Mouse (Mus musculus) urinary bladder, adult 2 months (tissue): ENCODE measurements around the gene Pcf11. TPM values are rescaled to one million over a fixed set of nuclear protein-coding genes. Genes with fewer than 3 reads are reported as not detected.
A peak's percentile ranks its signal among the peaks of the same experiment; 100 is the strongest.

Source experiments
- DNase-seq: peaks from one replicate; pipeline ENCODE4 v3.0.0; 2022; ENCODE audit warnings: low spot score
- polyA plus RNA-seq: library from polyadenylated mRNA; depleted of rRNA; stranded (reverse); fragments of >200 nt; gene quantifications from 2 replicates; pipeline ENCODE4 v1.2.3, GENCODE M21; 2012; rRNA removed

The Pcf11 gene
- 30.2 and 39.3 TPM in 2 replicates for polyA plus RNA-seq

DNA sequence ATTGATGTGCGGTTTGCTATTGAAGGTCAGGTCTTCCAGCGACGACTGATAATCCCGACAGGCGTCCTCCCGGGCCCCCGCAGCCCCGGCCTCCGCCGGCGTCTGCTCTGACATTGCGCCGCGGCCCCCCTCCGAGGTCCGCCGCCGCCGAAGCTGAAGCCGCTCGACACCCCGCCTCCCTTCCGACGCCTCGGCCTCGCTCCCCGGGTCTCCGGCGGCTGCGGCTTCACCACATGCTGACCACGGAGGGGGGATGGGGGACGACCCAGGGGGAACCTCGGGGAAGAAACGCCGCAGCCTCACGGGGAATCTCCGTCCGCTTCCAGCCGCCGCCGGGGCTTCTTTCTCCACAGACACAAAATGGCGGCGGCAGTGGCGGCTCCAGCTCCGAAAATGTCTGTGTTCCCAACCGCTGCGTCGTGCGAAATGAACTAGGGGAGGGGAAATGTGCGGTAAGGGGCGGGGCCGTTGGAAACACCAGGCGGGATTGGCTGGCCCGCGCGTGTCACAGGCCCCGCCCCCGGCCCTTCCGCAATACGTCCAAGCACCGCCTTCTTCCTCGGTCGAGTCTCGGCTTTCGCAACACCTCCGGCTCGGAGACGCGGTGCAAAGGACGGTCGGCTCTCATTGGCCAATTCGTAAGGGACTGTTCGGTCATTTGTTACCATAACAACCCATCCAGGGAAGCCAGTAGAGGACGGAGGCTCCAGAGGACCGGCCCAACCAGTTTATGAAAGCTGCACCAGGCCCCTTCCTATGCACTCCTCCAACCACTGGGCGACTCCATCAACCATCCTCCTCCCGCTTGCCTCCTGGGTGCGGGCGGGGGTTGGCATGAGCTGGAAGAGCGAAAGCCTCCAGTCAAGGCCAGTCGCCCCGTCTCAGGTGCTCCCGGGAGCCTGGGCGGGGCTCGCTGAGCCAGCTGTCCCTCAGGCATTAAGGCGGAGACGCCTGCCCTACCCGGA lies at the start of gene Pcf11:
Gene Pcf11 (minus strand): TSS at position 428 of the 965 bp plus-strand sequence.
- DNase-seq = peak; percentile 95

DNA sequence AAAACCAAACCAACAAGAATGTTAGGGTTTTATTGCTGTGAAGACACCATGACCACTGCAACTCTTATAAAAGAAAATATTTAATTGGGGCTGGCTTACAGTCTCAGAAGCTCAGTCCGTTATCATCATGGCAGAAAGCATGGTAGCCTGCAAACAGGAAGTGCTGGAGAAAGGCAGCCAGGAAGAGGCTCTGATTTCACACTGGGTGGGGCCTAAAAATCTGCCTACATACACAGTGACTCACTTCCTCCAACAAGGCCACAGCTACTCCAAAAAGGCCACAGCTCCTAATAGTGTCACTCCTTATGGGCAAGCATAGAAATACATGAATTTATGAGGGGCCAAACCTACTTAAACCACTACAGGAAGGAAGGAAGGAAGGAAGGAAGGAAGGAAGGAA lies 45.3 kb upstream of the Pcf11 start:
- DNase-seq = no peak

DNA sequence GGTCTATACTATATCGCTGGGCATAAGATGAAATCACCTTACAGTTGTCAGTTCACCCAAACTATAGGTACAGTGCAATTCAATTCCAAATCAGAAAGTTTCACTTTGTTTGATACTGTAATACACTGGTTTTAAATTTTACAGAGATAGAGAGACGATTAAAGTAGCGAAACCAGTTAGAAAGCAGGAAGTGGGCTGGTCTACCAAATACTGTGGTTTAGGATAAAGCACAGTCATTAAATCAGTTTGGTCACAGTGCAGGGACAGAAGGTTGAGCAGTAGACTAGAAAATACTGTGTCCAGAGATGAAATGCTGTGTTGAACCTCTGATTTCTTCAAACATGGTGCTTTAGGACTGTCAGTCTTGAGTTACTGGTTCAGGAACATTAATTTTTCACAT lies 41.9 kb upstream of the Pcf11 start:
- no peak for DNase-seq

DNA sequence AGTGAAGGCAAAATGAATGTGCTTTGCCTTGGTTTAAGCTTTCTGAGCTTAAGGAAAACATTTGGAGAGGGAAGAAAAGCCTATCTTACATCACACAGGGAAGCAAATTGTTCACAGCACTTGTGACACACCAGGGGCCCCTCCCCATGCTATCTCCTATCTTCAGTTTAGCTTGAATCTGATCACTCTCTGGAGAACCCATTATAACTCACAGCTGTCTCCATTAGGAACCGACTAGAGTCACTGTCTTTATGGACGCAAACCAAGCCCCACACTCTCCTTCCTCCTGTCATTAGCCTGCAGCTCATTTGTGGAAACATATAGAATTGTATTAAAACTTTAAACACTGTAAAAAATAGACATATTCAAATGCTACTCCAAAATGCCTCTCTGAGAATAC lies 39.8 kb upstream of the Pcf11 start:
- DNase-seq = no peak

DNA sequence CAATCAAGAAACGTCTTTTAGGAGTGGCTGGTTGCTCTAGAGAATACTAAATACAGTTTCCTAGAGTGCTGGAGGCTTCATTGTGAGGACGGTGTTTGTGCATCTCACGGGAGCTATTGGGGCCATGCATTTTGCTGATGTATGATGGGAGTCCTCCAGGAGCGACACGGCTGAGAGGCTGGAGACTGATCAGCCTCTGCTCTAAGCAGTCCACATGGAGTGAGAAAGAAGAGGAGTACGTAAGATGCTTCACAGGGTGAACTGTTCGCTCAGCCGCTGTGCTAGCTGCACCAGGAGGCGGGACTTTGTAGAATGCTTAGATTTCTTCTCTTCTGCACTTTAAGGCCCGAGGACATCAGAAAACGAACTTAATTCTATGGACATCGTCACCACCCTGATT lies 37.0 kb upstream of the Pcf11 start:
- DNase-seq = no peak

DNA sequence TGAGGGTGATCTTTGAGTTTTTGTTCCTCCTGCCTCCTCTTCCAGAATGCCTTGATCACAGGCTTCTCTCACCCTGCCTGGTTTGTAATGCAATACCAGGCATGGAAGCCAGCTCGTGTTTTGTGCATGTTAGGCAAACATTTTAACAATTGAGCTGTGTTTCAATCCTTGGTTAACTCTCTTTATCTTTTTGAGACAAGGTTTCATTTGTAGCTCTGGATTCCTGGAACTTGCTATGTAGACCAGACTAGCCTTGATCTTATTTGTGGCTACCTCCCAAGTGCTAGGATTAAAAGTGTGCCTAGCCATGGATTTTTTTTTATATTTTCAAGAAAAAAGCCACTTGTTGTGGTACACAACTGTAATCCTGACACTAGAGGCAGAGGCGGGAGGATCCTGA lies 35.8 kb upstream of the Pcf11 start:
- no peak for DNase-seq

DNA sequence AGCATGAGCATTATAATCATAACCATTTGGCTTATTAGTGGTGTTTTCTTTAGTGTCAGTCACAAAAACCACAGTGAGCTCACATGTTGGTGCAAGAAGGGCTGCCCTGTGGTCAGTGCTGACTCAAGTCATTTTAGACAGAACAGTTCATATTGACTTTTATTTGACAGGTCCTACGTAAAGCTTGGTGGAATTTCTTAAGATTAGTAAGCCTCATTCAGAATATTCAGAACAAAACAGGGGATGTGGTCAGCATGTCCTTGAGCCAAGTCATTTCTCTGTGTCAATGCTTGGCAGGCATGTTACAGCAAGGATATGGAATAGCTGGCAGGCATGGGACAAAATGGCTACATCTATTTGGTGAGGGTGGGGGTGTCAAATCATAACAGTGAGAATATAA lies 33.9 kb upstream of the Pcf11 start:
- DNase-seq = no peak

DNA sequence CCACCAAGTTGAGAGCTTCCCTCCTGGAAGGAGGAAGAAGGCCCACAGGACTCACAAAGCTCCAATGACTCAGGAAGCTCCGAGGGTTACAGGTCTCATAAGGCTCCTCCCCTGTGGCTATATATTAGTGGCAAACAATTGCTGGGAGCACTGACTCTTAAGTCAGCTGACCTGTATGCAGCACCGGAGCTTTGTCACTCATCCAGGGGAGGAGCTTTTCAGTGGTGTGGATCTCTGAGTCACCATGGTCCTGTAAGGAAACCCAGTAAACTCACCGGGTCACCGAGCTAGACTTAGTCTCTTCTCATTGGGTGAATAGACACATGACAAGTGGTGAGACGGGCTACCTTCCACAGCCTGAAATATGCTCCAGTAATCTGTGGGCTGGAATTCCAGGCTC lies 29.0 kb upstream of the Pcf11 start:
- no peak for DNase-seq

DNA sequence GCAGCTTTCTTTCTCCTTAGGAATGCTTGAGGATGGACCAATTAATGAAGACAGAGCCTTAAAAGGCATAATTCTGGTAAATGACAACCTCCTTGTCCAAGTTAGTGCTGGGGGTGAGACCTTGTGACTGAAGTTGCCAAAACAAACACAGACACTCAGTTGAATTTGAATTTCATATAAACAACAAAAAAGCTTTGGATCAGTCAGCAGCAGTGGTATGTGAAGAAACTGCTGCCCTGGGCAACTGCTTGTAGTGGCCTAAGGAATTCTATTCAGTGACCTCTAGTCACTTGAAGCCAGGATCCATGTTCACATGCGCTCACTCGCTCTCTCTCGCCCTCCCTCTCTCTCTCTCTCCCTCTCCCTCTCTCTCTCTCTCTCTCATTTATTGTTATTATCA lies 26.7 kb upstream of the Pcf11 start:
- no peak for DNase-seq

DNA sequence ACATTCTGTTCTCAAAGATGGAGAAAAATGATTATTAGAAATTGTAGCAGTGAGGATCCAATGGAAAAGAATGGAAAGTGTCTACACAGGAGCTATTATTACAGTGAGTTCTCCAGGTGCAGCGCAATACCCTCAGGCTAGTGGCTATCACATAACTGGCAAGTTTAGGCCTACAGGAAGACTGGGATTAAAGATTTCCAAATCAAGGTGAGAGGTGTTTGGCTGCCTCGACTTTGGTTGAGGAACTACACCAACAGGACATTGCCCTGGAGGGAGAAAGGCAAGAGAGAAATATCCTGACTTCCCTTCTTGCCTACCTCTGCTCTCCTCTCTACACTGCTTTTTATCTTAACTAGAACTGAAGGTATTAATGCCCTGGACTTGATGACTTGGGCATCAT lies 19.4 kb upstream of the Pcf11 start:
- DNase-seq = no peak

DNA sequence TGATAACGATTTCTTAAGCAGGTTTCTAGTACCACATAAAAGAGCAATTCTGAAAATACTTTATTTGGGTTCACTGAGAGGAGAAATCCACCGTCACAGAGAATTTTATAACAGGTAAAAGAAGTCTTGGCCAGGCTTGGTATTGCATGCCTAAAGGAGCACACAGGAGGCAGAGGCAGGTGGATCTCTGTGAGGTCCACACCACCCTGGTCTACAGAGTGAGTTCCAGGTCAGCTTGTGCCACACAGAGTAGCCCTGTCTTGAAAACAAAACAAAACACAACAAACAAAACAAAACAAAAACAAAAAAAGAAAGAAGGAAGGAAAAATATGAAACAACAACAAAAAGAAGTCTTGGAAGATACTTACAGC lies 18.6 kb upstream of the Pcf11 start:
- no peak for DNase-seq

DNA sequence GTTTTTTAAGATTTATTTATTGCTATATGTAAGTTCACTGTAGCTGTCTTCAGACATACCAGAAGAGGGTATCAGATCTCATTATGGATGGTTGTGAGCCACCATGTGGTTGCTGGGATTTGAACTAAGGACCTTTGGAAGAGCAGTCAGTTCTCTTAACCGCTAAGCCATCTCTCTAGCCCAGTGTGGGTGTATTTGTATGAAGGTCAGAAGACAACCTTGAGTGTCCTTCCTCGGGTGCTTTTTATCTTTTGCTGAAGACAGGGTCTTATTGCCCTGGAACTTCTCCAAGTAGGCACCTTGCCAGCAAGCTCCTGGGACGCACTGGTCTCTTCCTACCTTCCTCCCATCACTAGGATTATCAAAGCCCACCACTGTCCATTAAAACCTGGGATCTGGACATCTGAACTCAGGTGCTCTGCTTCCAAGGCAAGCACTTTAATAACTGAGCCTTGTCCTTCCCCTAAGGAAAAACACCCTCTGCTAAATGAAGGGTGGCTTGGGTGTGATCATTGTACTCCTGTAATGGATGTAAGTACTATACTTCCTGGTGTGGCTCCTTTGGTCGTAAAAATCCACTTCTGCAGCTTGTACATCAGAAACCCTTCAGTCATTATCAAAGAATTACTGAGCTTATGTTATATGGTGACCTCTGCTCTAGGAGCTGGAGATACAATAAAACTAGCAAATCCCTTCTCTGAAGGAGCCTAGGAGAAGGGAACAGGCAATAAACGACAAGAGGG lies 18.0 kb upstream of the Pcf11 start:
- no peak for DNase-seq

DNA sequence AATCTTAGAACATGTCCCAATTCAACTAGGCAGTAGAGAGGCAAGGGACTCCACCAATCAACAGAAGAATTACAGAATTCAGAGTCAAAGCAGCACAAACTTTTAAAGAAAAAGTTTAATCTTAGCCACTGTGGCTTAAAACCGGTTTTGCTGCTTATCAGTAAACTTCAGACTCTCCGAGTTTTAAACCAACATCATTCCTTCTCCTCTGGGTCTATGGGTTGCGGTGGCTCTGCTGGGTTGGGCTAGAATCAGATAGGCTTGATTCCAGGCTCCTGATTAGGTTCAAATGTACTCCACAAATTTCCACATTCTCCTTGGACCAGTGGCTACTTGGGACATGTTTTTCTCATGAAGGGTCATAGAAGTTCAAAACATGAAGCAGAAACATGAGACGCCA lies 7.6 kb upstream of the Pcf11 start:
- no peak for DNase-seq

DNA sequence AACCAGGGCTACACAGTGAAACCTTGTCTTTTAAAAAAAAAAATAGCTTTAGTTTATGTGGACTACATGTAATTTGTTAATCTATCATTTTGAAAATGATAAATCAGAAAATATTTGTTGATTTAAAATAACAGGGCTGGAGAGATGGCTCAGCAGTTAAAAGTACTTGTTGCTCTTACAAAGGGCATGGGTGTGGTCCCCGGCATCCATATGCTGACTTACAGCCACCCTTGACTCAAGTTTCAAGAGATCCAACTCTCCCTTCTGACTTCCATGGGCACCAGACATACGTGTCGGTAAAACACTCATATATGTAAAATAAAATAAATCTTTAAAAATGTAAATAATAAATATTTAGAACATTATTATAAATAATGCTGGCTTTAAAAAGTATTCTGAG lies 5.4 kb upstream of the Pcf11 start:
- no peak for DNase-seq

DNA sequence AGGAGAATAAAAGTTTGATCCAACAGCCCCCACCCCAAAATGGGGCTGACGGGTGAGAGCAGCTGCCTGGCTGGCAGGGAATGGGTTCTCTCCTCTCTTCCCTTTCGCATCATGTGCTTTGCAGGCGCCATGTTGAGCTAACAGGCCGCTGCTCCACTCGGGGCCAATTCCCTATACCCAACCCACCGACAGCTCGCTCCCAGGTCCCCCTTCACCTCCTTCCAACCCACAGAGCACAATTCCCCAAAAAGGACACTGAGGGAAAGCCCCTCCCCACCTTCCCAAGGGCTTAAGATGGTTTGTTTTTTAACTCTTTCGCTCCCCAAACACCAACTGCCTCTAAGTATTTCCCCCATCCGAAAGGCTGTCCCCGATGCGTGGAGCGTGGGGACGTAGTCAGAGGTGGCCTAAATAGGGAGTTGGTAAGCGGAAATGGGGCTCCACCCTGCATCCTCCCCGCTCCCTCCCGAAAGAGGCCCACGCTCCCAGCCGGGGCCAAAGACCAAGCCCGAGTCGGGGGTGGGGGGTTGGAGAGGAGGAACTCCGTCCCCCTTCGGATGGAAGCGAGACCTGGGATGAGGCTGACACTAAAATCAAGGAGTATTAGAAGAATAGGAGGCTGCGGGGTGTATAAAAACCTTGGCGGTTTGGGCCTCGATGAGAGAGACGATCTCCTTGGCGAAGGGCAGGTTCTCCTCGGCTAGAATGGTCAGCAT lies 785 bp downstream of the Pcf11 start:
- DNase-seq = peak; percentile 59

DNA sequence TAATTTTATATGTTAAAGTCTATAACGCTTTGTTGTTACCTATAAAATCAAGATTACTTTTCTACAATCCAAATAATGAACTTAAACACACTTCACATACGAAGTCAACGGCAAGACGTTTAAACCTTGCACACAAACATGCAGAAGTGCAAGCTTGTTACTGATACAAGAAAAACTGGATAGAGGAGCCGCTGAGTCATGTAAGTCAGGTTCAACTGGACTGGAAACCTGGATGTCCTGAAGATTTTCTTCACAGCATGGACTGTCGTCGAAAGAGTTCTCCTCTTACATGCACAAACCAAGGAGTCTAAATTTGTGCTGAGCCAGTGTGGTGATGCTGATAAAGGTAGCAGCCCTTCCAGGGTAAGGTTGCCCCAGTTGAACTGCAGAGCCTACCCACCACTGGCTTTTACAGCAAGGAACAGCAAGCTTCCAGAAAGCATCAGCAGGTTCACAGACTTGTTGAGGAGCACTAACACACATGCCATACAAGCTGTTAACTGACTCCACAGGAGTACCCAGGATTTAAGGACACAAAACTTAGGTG lies 3.4 kb downstream of the Pcf11 start:
- DNase-seq = no peak

DNA sequence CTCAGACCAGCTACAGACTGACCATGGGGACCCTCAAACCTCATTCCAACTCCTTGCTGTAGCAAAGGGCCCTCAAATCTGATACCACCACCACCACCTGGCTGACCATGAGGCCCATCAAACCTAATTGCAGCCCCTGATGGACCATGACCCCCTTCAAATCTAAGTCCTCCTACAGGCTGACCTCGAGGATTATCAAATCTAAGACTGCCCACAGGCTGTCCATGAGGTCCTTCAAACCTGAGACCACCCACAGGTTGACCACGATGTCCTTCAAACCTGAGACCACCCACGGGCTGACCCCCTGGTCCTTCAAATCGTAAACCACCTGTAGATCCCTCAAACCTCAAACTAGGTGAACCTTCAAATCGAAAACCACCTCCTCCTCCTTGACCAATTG lies 11.7 kb downstream of the Pcf11 start:
- no peak for DNase-seq

DNA sequence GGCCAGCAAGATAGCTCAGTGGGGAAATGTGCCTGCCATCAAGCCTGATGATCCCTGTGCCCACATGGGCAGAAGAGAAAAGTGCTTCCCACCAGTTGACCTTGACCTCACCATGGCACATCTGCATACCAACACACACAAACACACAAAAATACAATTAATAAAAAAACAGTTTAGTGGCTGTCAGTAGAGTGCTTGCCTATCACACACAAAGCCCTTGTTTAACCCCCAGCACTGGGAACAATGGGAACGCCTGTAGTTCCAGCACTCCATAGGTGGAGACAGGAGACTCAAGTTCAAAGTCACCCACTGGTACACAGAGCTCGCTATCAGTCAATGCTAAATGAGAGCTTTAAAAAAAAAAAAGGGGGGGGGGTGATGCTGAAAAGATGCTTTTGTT lies 13.3 kb downstream of the Pcf11 start:
- DNase-seq = no peak

DNA sequence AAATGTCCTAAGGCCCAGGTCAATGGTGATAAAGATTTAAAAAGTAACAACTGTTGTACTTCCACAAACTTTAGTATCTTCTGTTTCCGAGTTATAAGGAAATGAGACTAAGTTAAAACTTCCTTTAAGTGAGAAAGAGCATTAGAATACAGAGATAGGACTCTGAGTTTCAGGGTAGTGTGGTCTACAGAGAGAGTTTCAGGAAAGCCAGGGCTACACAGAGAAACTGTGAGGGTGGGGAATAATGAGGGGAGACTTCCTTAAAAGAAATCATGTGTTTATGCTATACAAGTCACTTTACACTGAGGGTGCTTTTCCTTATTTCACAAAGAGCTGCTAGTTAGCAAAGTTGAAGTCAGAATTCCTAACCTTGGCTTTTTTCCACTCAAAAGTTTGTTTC lies 16.4 kb downstream of the Pcf11 start:
- no peak for DNase-seq

DNA sequence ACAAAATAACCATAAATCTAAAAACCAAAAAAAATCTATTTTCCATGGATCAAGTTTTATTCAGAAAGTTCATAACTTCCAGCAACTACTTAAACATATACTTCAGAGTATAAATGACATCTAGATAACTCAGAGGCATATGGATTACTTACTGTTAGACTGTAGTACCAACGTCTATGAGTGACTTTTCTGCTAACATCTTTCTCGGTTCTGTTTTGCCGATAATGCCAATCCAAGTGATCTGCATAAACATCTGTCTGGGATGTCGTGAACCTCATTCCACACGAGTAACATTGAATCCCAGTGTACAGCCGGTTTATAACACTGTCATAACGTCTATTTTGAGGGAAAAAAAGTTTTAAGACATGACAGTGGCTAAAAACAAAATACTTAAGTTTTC lies 21.9 kb downstream of the Pcf11 start:
- DNase-seq = no peak

DNA sequence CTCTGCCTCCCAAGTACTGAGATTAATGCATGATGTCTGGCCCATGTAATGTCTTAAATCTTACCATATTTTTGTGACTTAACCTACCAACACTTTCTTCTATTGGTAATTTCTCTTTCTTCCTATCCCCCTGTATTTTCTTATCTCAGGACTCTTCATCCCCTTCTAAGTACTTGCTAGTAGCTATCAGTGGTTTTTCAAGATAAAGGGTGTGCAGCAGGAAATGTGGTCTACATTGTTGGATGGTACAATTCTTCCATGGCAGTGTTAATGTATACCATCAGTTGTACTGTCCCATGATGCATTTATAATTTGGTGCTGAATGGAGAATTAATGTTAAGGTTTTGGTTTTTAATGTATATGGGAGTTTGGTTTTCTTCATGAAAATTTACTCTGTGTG lies 27.4 kb downstream of the Pcf11 start:
- DNase-seq = no peak

DNA sequence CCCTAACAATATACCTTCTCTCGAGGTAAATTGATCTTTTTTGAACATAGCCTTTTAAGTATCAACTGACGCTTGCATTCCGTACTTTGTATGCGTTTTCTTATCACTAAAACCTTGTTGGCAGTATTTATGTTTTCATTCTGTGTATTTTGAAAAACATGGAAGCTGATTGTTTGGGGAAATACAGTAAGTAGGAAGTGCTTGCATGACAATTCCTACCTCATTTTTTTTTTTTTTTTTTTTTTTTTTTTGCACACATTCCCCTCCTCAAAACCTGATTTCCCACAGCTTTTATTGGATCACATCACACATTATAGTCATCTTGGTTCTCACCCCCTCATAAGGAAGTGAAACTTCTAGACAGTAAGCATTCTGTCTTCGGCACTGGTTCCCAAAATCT lies 31.7 kb downstream of the Pcf11 start:
- DNase-seq = no peak
